Mouse (Mus musculus) lung, postnatal 25 days (tissue): Measurements from ENCODE around the gene Flnb.

Experiments used
- DNase-seq: peaks from one replicate; pipeline ENCODE4 v3.0.0; 2022; ENCODE audit warnings: low spot score

Gene Flnb

GRCm38 (mm10) chr14:7997255-7997696 lies 179.5 kb downstream of the Flnb start:
- peak; percentile 91 for DNase-seq

DNA sequence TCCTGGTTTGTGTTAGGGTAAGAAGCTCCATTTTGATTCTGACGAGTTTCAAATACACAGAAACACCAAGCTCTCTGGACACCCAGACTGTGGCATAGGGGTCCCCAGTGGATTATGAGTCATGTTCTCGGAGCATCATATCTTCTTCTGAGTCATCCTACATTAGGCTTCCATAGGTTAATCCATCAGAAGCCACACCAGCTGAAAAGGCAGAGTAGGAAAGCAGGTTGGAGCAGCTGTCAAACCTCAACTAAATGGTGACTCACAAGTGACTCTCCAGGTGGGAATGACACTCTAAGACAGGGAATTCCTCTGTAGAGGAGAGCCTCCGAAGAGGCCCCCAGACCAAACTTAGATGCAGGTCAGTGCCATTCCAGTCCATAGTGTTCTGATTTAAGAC lies 181.3 kb downstream of the Flnb start:
- DNase-seq, result no peak

DNA sequence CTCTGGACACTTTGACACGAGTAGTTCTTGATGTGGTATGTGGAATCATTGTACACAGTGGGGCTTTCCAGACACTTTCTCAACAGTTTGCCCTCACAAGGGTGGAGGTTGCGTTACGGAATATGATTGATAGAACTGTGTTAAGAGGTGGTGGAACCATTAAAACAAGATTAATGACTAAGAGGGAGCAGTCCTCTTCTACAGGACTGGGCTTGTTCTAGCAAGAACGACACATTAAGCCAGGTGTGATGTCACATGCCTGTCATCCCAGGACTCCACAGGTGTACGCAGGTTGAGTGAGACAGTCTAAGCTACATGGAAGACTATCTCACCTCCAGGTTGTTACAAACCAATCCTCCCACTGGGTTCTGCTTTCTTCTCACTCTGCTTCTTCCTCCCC lies 181.7 kb downstream of the Flnb start:
- DNase-seq, result no peak

DNA sequence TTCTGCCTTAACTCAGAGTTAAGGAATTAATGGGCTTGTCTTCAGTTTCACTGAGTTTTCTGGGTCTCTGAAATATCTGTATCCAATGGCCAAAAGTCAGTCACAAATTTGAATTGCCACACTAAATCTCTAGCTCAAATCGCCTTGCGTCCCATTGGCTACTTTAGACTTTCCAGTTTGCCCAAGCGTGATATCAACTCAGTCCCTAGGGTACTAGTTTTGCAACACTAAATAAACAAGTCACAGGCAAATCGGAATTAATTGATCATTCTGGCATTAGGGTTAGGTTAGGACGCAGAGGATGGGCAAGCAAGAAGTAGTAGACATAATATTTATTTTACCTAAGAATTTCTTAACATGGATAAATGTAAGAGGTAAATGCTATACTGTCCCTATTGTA lies 182.5 kb downstream of the Flnb start:
- DNase-seq, result no peak
